Mouse (Mus musculus): ENCODE measurements around the gene Smc5. TPM values are rescaled to one million over a fixed set of nuclear protein-coding genes. Genes with fewer than 3 reads are reported as not detected.

Smc5 gene
- polyA plus RNA-seq, 1 experiment from 2014 or later, result 36.3 TPM

DNA sequence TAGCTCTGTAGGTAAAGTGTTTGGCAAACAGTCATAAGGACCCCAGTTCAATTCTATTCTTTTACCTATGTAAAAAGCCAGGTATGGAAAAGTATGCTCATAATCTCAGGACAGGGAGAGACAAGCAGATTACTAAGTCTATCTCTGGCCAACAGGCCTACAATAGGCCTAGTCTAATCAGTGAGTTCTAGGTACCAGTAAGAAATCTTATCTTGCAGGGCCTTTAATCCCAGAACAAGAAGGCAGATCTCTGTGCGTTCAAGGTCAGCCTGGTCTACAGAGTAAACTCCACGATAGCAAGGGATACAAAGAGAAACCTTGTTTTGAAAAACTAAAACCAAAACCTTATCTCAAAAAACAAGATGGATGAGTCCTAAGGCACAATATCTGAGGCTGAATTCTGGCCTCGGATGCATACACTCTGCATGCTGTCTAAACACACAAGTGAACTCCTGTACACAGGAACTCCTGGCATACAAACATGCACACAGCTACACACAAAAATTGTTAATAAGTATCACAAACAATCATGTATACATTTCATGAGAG lies 70.1 kb downstream of the Smc5 start:
- Histone ChIP-seq H3K4me1 (ENCODE audit: control insufficient read depth, insufficient read depth, low read length) (no peaks in the 10 kb centered on the region), H3K27ac (replicated peaks; ENCODE audit: low read depth, low read length) (no peak overlapping the region), H3K4me3 (replicated peaks; ENCODE audit: low read depth, low read length) (no peak overlapping the region), H3K4me2 (ENCODE audit: low read length) (no peak overlapping the region), H3K27me3 (ENCODE audit: control insufficient read depth, insufficient read depth, low read length) (no peaks in the 10 kb centered on the region), H3K36me3 (ENCODE audit: control insufficient read depth, insufficient read depth, low read length) (peaks cover 28% of the 10 kb centered on the region), H3K9ac (replicated peaks; ENCODE audit: low read length) (no peak overlapping the region), H3K9me3 (ENCODE audit: control insufficient read depth, low read length) (peaks cover 11% of the 10 kb centered on the region; the same call in 1 of the 2 replicates)
- no peak for DNase-seq
- 97% methylated on average over 3 of the region's 3 CpGs for WGBS
- no peak for ATAC-seq (ENCODE audit: low FRiP score, low TSS enrichment)

DNA sequence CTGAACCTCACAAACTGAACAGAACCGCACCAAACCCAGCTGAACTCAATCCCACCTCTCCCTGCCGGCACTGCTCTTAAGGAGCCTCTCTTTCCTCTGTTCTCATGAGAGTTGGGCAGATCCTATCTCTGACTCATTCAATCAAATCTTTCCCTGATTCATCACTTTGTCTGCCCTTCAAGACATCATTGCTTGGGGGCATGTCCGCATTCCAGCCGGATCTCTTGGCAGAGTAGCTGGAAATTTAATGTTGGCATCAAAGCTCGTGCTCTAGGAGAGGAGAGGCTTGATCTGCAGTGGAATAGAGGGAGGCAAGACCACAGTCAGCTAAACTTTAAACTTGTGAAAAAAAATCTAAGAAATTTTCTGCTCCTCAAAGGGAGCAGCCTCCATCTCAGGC lies 71.6 kb downstream of the Smc5 start:
- no peak overlapping the region for H3K4me3 ChIP-seq (replicated peaks; ENCODE audit: low read depth, low read length)
- ATAC-seq (ENCODE audit: low FRiP score, low TSS enrichment) (no peak), DNase-seq (no peak)
- no peak overlapping the region for H3K9ac ChIP-seq (replicated peaks; ENCODE audit: low read length)
- peaks cover 11% of the 10 kb centered on the region; the same call in 1 of the 2 replicates for H3K9me3 ChIP-seq (ENCODE audit: control insufficient read depth, low read length)
- WGBS, result 97% methylated on average over 5 of the region's 5 CpGs
- H3K4me2 ChIP-seq (ENCODE audit: low read length), result no peak overlapping the region
- no peaks in the 10 kb centered on the region for H3K27me3 ChIP-seq (ENCODE audit: control insufficient read depth, insufficient read depth, low read length)
- H3K36me3 ChIP-seq (ENCODE audit: control insufficient read depth, insufficient read depth, low read length), result peaks cover 23% of the 10 kb centered on the region
- no peaks in the 10 kb centered on the region for H3K4me1 ChIP-seq (ENCODE audit: control insufficient read depth, insufficient read depth, low read length)
- H3K27ac ChIP-seq (replicated peaks; ENCODE audit: low read depth, low read length), result no peak overlapping the region

GRCm38 (mm10) chr19:23193076-23193475 lies 80.6 kb downstream of the Smc5 start:
- Histone ChIP-seq H3K4me2 (ENCODE audit: low read length) (no peak overlapping the region), H3K27ac (replicated peaks; ENCODE audit: low read depth, low read length) (no peak overlapping the region), H3K9me3 (ENCODE audit: control insufficient read depth, low read length) (no peaks in the 10 kb centered on the region), H3K36me3 (ENCODE audit: control insufficient read depth, insufficient read depth, low read length) (peaks cover 3% of the 10 kb centered on the region; the same call in 1 of the 2 replicates), H3K27me3 (ENCODE audit: control insufficient read depth, insufficient read depth, low read length) (no peaks in the 10 kb centered on the region), H3K4me3 (replicated peaks; ENCODE audit: low read depth, low read length) (no peak overlapping the region), H3K4me1 (ENCODE audit: control insufficient read depth, insufficient read depth, low read length) (no peaks in the 10 kb centered on the region), H3K9ac (replicated peaks; ENCODE audit: low read length) (no peak overlapping the region)
- no peak for DNase-seq
- 87% methylated on average over 3 of the region's 3 CpGs for WGBS
- ATAC-seq (ENCODE audit: low FRiP score, low TSS enrichment), result no peak

DNA sequence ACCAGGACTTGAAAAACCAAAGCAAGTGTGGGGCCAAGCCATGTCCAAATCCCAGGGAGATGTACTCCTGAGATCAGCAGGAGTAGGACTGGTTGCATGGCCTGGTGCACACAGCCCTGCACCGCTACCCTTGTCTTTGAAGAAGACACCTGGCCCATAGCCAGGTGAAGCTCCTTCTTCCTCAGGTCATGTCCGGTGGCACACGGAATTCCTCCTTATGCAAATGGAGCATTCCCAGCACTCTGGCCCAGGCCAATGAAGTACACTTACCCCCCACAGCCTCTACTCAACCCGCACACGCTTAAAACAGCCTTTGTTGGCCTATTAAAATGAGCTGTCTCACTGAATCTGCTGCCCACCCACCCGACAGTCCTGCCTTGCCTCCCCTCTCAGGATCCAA lies 82.2 kb downstream of the Smc5 start:
- no peaks in the 10 kb centered on the region for H3K27me3 ChIP-seq (ENCODE audit: control insufficient read depth, insufficient read depth, low read length)
- H3K36me3 ChIP-seq (ENCODE audit: control insufficient read depth, insufficient read depth, low read length), result peaks cover 3% of the 10 kb centered on the region; the same call in 1 of the 2 replicates
- no peaks in the 10 kb centered on the region for H3K9me3 ChIP-seq (ENCODE audit: control insufficient read depth, low read length)
- no peak overlapping the region for H3K9ac ChIP-seq (replicated peaks; ENCODE audit: low read length)
- DNase-seq (no peak), ATAC-seq (ENCODE audit: low FRiP score, low TSS enrichment) (no peak)
- H3K27ac ChIP-seq (replicated peaks; ENCODE audit: low read depth, low read length), result no peak overlapping the region
- H3K4me3 ChIP-seq (replicated peaks; ENCODE audit: low read depth, low read length), result no peak overlapping the region
- H3K4me2 ChIP-seq (ENCODE audit: low read length), result no peak overlapping the region
- WGBS, result 90% methylated on average over 6 of the region's 6 CpGs
- H3K4me1 ChIP-seq (ENCODE audit: control insufficient read depth, insufficient read depth, low read length), result no peaks in the 10 kb centered on the region

DNA sequence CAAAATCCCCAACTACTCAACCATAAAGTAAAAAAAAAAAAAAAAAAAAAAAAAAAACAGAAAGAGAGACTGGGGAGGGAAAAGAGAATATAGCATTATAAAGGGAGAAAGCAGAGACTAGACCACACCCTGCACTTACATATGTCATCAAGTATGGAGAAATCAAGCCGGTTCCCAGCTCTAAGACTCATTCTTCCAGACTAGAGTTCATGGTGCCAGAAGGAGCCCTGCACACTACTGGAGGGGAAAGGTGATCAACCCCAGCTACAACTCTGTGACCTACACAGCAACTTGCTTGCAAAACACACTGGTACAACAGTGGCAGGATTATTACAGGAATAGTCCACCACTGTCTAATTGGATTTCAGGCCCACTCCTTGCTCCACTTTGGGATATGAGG lies 84.0 kb downstream of the Smc5 start:
- no peak for DNase-seq
- WGBS, result 100% methylated on average over 1 of the region's 1 CpGs
- no peak for ATAC-seq (ENCODE audit: low FRiP score, low TSS enrichment)
- no peaks in the 10 kb centered on the region for H3K9me3 ChIP-seq (ENCODE audit: control insufficient read depth, low read length)
- H3K27ac ChIP-seq (replicated peaks; ENCODE audit: low read depth, low read length), result no peak overlapping the region
- no peak overlapping the region for H3K9ac ChIP-seq (replicated peaks; ENCODE audit: low read length)
- H3K36me3 ChIP-seq (ENCODE audit: control insufficient read depth, insufficient read depth, low read length), result peaks cover 3% of the 10 kb centered on the region; the same call in 1 of the 2 replicates
- no peak overlapping the region for H3K4me3 ChIP-seq (replicated peaks; ENCODE audit: low read depth, low read length)
- H3K4me2 ChIP-seq (ENCODE audit: low read length), result no peak overlapping the region
- no peaks in the 10 kb centered on the region for H3K27me3 ChIP-seq (ENCODE audit: control insufficient read depth, insufficient read depth, low read length)
- no peaks in the 10 kb centered on the region for H3K4me1 ChIP-seq (ENCODE audit: control insufficient read depth, insufficient read depth, low read length)

DNA sequence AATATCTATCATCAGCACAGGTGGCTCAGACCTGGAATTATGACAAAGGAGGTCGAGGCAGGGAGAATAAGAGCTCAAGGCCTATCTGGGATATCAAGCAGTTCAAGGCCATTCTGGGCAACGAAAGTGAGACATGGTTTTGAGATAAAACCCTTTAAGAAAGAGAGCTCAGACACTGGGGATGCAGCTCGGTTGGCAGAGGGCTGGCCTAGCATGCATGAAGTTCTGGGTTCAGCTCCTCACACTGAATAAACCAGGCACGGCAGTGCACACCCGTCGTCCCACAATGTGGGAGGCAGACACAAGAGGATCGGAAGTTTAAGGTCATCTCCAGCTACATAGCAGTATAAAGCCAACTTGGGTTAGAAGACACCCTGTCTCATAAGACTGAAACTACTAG lies 84.7 kb downstream of the Smc5 start:
- Histone ChIP-seq H3K4me2 (ENCODE audit: low read length) (no peak overlapping the region), H3K36me3 (ENCODE audit: control insufficient read depth, insufficient read depth, low read length) (peaks cover 3% of the 10 kb centered on the region; the same call in 1 of the 2 replicates), H3K4me1 (ENCODE audit: control insufficient read depth, insufficient read depth, low read length) (no peaks in the 10 kb centered on the region), H3K27me3 (ENCODE audit: control insufficient read depth, insufficient read depth, low read length) (no peaks in the 10 kb centered on the region), H3K27ac (replicated peaks; ENCODE audit: low read depth, low read length) (no peak overlapping the region), H3K4me3 (replicated peaks; ENCODE audit: low read depth, low read length) (no peak overlapping the region), H3K9me3 (ENCODE audit: control insufficient read depth, low read length) (no peaks in the 10 kb centered on the region), H3K9ac (replicated peaks; ENCODE audit: low read length) (no peak overlapping the region)
- ATAC-seq (ENCODE audit: low FRiP score, low TSS enrichment) (no peak), DNase-seq (no peak)
- 91% methylated on average over 7 of the region's 7 CpGs for WGBS

- H3K4me1 ChIP-seq (ENCODE audit: control insufficient read depth, insufficient read depth, low read length), result no peaks in the 10 kb centered on the region
- H3K27ac ChIP-seq (replicated peaks; ENCODE audit: low read depth, low read length), result no peak overlapping the region
- peaks cover 3% of the 10 kb centered on the region; the same call in 1 of the 2 replicates for H3K36me3 ChIP-seq (ENCODE audit: control insufficient read depth, insufficient read depth, low read length)
- 82% methylated on average over 6 of the region's 6 CpGs for WGBS
- DNase-seq (no peak), ATAC-seq (ENCODE audit: low FRiP score, low TSS enrichment) (no peak)
- H3K27me3 ChIP-seq (ENCODE audit: control insufficient read depth, insufficient read depth, low read length), result no peaks in the 10 kb centered on the region
- H3K9me3 ChIP-seq (ENCODE audit: control insufficient read depth, low read length), result no peaks in the 10 kb centered on the region
- no peak overlapping the region for H3K4me3 ChIP-seq (replicated peaks; ENCODE audit: low read depth, low read length)
- no peak overlapping the region for H3K4me2 ChIP-seq (ENCODE audit: low read length)
- H3K9ac ChIP-seq (replicated peaks; ENCODE audit: low read length), result no peak overlapping the region
Measured at GRCm38 (mm10) chr19:23187732-23188131, 86.0 kb downstream of the Smc5 start.

DNA sequence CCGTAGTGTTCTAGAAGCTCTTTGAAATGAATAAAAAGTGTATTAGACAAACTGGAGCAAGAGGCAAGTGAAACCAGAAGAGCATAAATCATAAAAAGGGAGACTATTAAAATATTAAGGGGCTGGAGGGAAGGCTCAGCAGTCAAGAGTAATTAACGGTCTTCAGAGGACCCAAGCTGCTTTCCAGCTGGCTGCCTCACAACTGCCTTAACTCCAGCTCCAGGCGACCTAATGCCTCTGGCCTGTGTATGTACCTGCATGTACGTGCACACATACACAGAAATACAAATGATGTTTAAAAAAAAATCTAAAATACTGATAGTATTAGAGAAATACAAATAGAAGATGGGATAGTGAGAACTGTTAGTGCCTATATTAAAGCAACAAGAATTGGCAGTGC lies 89.6 kb downstream of the Smc5 start:
- Histone ChIP-seq H3K4me2 (ENCODE audit: low read length) (no peak overlapping the region), H3K9me3 (ENCODE audit: control insufficient read depth, low read length) (no peaks in the 10 kb centered on the region), H3K4me1 (ENCODE audit: control insufficient read depth, insufficient read depth, low read length) (no peaks in the 10 kb centered on the region), H3K27me3 (ENCODE audit: control insufficient read depth, insufficient read depth, low read length) (no peaks in the 10 kb centered on the region), H3K9ac (replicated peaks; ENCODE audit: low read length) (no peak overlapping the region), H3K27ac (replicated peaks; ENCODE audit: low read depth, low read length) (no peak overlapping the region), H3K4me3 (replicated peaks; ENCODE audit: low read depth, low read length) (no peak overlapping the region), H3K36me3 (ENCODE audit: control insufficient read depth, insufficient read depth, low read length) (peaks cover 3% of the 10 kb centered on the region; the same call in 1 of the 2 replicates)
- 80% methylated on average over 4 of the region's 4 CpGs for WGBS
- ATAC-seq (ENCODE audit: low FRiP score, low TSS enrichment) (no peak), DNase-seq (no peak)

GRCm38 (mm10) chr19:23183493-23183892 lies 90.2 kb downstream of the Smc5 start:
- DNase-seq, result no peak
- WGBS, result 98% methylated on average over 4 of the region's 4 CpGs
- Histone ChIP-seq H3K9ac (replicated peaks; ENCODE audit: low read length) (no peak overlapping the region), H3K27me3 (ENCODE audit: control insufficient read depth, insufficient read depth, low read length) (no peaks in the 10 kb centered on the region), H3K4me2 (ENCODE audit: low read length) (no peak overlapping the region), H3K27ac (replicated peaks; ENCODE audit: low read depth, low read length) (no peak overlapping the region), H3K4me3 (replicated peaks; ENCODE audit: low read depth, low read length) (no peak overlapping the region), H3K9me3 (ENCODE audit: control insufficient read depth, low read length) (no peaks in the 10 kb centered on the region), H3K4me1 (ENCODE audit: control insufficient read depth, insufficient read depth, low read length) (no peaks in the 10 kb centered on the region), H3K36me3 (ENCODE audit: control insufficient read depth, insufficient read depth, low read length) (peaks cover 2% of the 10 kb centered on the region; the same call in 1 of the 2 replicates)
- ATAC-seq (ENCODE audit: low FRiP score, low TSS enrichment), result no peak
